Mouse (Mus musculus) kidney, adult 9 months (tissue): Measurements from ENCODE around the gene Thrb.

Source experiments
- DNase-seq: peaks from one replicate; pipeline ENCODE4 v3.0.0; 2022

Gene Thrb

GRCm38 (mm10) chr14:17719494-17719893 is 59.4 kb downstream of the Thrb start:
- no peak for DNase-seq

DNA sequence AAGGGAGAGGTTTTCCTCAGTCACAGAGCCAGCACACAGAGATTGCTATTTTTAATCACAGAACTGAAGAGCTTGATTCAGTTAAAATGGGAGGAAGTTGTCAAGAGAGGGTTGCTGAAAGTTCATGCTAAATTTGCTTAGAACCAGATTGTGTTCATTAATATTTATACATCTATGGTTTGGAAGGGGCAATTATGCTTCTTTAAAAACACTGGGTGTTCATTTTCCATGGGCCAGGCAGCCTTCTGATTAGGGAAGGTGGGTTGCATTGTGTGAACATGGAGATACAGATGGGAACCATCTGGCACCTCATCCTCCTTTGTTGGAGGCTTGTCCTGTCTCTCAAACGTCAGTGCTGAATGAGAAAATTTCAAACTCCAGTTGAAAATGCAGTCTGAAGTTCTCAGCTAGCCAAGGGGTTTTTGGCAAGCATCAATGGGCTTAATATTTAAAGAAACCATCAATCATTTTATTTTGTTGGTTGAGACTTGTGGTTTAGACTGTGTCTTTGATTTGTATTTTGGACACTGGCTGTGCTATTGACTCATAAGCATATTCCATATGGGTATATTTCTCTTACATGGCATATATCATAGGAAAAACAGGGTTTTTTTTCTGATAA is 62.9 kb downstream of the Thrb start:
- DNase-seq = peak; percentile 64

DNA sequence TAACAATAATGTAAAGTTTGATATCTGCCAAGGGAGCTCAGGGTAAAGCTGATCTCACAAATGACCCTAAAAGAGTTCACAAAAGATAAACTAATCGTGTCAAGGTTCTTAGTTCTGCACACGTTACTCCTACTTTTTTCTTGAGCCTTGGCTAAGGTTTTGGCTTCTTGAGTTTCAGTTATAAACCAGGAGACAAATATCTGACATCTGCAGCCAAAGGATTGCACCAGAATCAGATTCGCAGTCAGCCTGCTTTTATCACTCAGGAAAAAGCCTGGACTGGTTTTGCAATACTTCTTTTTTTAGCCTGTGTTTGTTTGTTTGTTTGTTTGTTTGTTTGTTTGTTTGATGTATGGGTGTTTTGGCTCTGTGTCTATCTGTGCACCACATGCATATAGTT is 64.5 kb downstream of the Thrb start:
- no peak for DNase-seq

- DNase-seq = no peak
These were observed 66.8 kb downstream of the Thrb start for GRCm38 (mm10) chr14:17726906-17727305.

DNA sequence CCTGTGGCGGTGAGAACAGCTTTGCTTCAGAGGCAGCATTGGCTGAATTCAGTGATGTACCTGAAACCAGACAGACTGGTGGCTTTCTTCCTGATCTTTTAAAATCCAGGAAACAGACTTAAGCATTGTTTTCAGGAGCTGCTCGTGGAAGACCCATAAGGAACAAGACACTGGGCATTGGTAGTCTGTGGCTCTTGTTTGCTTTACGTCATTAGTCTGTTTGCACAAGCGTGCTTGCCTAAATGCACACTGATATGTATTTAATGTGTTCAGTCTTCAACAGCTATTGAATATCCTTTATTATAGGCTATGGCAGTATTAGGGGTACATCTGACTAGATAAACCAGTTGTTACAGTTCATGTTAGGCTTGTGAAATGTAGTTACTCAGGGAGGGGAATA is 67.8 kb downstream of the Thrb start:
- DNase-seq = no peak

GRCm38 (mm10) chr14:17728889-17729288 is 68.8 kb downstream of the Thrb start:
- DNase-seq = peak; percentile 45

GRCm38 (mm10) chr14:17731020-17731419 is 71.0 kb downstream of the Thrb start:
- no peak for DNase-seq

DNA sequence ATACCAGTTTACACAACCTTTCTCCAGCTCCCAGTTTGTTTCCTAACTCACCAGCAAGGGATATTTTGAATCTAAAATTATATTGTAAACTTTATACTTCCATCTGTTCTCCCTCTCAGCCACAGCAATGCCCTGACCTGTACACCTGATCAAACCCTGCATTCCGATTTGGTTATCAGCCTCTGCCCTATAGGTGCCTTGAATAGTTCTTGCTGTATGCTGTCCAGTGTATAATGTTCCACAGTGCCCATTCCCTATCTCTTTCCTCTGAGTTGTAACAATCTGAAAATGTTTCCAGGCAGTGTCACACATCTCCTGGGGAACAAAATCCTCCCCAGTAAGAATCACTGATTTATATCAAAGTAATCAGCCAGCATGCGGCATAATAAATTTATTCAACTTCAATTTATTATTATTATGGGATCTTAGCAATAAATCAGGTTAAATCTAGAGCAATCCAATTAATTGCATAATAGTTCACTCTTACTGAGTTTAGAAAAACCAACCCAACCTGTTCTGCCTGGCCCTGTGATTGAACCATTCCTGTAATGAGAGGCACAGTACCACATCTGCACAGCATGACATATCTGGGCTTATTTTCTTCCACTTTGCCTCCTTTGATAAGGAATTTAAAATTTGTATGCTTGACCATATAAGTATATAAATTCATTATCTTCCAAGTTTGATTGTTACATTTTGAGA is 73.2 kb downstream of the Thrb start:
- DNase-seq = no peak

- DNase-seq = no peak
These were observed 73.7 kb downstream of the Thrb start for GRCm38 (mm10) chr14:17733779-17734137.

DNA sequence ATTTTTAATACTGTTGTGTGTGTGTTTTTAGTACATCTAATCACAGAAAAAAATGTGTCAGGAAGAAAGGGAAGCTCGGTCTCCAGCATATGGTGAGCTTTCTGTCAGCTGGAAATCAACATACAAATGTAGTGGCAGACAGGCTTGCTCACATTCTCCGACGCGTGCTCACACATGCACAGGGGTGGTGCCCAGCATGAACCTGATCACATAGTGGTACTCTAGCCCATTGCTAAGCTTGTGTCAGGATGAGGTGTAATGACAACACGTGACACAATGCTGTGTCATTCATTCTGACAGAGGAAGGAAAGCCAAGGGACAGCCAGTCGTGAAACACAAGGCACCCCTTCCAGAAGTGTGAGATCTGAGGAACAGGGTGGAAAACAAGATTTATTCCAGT is 75.4 kb downstream of the Thrb start:
- no peak for DNase-seq

DNA sequence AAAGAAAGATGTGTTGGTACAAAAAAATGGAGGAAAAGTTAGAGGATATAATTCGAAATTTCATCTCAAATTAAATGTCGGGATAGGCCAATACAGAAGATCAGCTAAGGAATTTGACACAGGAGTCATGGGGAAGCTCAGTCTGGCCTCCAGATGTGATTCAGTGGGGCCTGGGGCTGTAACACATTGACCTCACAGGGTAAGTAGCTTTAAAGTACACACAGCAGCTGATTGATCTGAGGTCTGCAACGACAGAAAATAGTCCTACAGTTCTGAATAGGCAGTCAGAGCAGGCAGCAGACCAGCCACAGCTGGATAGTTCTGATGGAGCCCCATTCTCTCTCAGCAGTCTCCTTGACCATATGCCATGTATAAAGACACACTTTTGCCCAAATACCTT is 80.8 kb downstream of the Thrb start:
- no peak for DNase-seq

DNA sequence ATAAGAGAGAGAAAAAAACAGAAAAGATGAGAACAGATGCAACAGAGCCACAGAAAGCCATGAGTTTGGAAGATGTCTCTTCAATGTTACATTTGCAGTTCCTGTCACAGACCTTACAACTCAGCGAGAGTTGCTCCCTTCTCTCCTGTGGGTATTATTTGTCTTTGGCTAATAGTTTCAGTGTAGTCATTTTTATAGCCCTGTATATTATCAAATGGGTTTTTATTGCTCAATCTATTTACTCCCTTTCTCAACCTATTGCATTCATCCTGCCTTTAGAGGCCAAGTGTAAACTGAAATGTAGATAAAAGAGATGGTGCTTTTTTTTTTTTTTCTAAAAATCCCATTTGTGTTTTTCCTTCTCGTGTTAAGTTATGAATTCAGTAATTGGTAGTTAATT is 82.2 kb downstream of the Thrb start:
- no peak for DNase-seq

GRCm38 (mm10) chr14:17742902-17743712 is 83.0 kb downstream of the Thrb start:
- no peak for DNase-seq

DNA sequence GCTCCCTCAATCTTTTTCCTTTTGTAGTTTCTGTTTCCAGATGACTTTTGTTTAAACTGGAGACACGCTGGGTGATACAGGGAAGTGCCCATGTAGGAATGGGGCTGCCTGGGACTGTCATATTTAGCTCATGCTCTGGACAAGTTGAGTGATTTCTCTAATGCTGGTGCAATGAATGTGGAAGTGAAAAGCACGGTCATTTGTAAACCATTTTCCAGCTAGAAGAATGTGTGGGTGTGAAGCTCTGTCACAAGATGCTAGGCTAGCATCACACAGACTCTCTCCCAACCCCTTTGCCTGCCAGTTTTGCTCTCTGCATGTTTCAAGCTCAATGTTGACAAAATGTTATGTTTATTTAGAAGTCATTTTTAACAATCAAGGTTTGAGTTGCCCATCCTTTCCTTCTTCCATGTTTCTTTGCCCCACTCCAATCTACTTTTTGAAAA is 83.7 kb downstream of the Thrb start:
- DNase-seq = no peak

DNA sequence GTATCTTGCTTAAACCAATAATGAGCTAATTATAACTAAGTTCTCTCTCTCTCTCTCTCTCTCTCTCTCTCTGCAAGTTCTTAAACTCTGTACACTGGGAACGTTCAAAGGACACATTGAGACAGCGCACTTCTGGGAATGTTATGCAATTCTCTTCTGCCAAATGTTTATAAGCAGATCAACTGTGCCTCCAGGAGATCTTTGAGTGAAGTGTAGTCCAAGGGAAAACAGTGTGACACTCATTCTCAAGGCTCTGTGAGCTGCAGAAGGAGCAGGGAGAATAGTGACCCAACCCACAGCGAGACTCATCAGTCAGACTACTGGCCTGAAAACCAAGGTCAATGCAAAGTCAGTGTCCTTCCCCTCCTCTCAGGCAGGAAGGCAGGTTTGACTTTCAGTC is 87.9 kb downstream of the Thrb start:
- peak; percentile 76 for DNase-seq

DNA sequence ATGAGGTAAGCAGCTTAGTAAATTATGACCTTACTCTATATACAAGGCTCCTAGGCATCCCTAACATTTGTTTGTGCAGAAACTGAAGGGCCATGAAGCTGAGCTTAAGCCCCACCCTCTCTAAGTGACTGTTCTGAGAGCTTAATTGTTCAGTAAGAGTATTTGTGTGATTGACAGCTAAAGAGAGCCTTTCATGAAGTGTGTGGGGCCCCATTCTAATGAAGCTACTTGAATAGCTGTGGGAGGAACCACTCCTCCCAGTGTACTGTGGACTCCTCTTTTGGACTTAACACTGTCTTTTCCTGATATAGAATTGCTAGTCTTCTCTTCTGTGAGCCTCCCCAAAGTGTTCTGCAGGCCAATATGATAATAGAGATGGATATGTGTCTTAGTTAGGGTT is 88.9 kb downstream of the Thrb start:
- no peak for DNase-seq

GRCm38 (mm10) chr14:17751911-17752310 is 91.8 kb downstream of the Thrb start:
- no peak for DNase-seq

- peak; percentile 51 for DNase-seq
These were observed 93.4 kb downstream of the Thrb start for GRCm38 (mm10) chr14:17753429-17753828.

DNA sequence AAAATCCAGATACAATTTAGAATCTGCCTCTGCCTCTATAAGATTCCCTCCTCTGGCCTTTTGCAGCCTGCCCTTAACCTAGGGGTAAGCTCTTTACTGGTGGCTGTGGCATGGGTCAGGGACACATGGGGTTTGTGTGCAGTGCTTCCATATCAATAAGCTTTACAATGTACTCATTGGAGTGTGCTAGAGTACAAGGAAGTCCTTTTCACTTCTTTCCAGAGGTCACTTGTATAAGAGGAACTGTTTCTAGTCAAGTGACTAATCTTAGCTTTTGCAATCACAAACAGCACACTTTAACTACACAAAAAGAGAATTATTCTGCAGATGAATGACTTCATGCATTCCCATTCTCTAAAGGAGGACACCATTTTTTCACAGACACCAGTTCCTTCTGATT is 96.7 kb downstream of the Thrb start:
- no peak for DNase-seq

DNA sequence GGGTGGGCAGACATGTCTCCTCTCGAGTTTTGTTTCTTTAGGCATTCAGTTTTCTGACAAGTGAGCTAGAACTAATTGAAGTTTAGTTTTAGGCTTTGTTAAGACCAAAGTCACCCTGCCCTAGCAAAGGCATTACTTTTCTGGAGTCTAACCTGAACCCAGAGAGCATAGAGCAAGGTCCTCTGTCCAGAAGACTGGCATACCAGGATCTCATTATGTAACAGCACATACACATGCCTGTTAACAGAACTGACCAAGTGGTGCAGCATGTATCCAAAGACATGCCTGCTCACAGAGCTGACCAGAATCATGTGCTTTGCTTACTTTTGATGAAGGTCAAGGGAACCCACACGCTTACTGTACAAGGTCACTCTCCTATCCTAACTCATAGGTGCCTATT is 107.9 kb downstream of the Thrb start:
- peak; percentile 88 for DNase-seq

DNA sequence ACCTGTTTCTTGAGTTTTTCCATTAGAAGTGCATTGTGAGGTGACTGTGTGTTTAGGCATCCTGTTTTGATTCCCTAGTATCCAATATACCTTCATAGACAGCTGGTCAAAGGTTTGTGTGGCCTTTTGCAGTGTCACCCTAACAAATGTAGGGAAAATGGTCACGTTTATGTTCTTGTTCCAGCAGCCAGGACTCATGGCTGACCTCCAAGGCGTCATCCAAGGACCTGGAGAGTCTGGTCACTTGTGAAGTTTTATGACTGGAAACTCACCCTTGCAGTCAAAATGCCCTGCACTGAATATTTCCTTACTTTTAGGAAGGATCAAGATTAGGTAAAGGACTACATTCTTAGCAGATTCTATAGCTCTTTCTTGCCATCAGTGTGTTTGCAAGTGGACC is 114.3 kb downstream of the Thrb start:
- DNase-seq = no peak

- DNase-seq = no peak
These were observed 121.9 kb downstream of the Thrb start for GRCm38 (mm10) chr14:17781921-17782320.

DNA sequence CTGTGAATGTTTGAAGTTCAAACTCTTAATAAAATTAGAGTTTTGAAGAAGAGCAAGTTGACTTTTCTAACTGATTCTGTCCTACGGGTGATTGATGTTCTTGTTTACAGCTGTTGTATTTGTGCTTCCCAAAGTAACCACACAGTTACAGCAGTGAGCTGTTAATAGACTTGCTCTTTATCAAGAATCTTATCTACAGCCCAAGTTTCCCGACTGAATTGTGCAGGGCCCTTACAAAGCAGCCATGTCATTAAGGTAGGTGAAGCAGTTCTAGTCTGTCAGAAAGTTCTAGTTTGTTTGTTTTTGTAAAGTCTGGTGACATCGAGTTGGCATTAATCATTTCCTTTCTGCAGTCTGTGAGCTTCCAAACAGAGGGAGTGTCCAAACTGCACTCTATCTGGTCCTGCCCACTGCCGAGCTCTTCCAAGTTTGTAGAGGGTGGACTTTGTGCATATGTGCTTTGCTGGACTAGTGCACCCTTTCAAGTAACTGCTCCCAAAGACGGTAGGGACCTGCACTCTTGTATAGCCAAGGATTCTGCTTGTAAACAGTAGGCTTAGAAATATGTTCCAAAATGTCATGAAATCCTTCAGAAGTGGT is 124.2 kb downstream of the Thrb start:
- peak; percentile 92 for DNase-seq

- peak; percentile 66 for DNase-seq
These were observed 125.3 kb downstream of the Thrb start for GRCm38 (mm10) chr14:17785370-17785769.
